Mouse (Mus musculus) hindbrain, embryonic 16.5 days (tissue): ENCODE measurements around the gene Trappc13. TPM values are rescaled to one million over a fixed set of nuclear protein-coding genes. Genes with fewer than 3 reads are reported as not detected.

Experiments
- ATAC-seq: fragments of 200-750 bp; cut with Nextera tagmentation; 2 replicates; pipeline ENCODE4 v1.8.0; 2017; ENCODE audit warnings: moderate TSS enrichment, moderate library complexity
- H3K27ac ChIP-seq: fragments of 300-500 bp; sonication (generic); 2 replicates; pipeline ENCODE4 v1.5.1; 2014; ENCODE audit warnings: low read depth, mild to moderate bottlenecking, control low read depth, low read length, moderate library complexity
- H3K27me3 ChIP-seq: fragments of 300-500 bp; sonication (generic); replicated peaks from 2 replicates; pipeline ENCODE4 v1.6.1; 2014; ENCODE audit warnings: low read length; ENCODE audit not compliant: control insufficient read depth, insufficient read depth
- H3K36me3 ChIP-seq: fragments of 300-500 bp; sonication (generic); 2 replicates; pipeline ENCODE4 v1.6.1; 2014; ENCODE audit warnings: mild to moderate bottlenecking, low read length, moderate library complexity, mixed read lengths; ENCODE audit not compliant: control insufficient read depth, insufficient read depth
- H3K4me1 ChIP-seq: fragments of 300-500 bp; sonication (generic); 2 replicates; pipeline ENCODE4 v1.6.1; 2014; ENCODE audit warnings: low read depth, low read length; ENCODE audit not compliant: control insufficient read depth, insufficient read depth
- H3K4me2 ChIP-seq: fragments of 300-500 bp; sonication (generic); 2 replicates; pipeline ENCODE4 v1.6.1; 2014; ENCODE audit warnings: mild to moderate bottlenecking, low read length, control low read depth, moderate library complexity
- H3K4me3 ChIP-seq: fragments of 300-500 bp; sonication (generic); 2 replicates; pipeline ENCODE4 v1.5.1; 2014; ENCODE audit warnings: mild to moderate bottlenecking, low read length, control low read depth, moderate library complexity
- H3K9ac ChIP-seq: fragments of 300-500 bp; sonication (generic); 2 replicates; pipeline ENCODE4 v1.6.1; 2014; ENCODE audit warnings: low read depth, mild to moderate bottlenecking, control low read depth, low read length, moderate library complexity
- H3K9me3 ChIP-seq: fragments of 300-500 bp; sonication (generic); 2 replicates; pipeline ENCODE4 v1.6.1; 2014; ENCODE audit warnings: mild to moderate bottlenecking, low read length, moderate library complexity; ENCODE audit not compliant: control insufficient read depth
- WGBS: fragments of 180-500 bp; shearing (Covaris S2); extraction: QIAGEN DNeasy Blood & Tissue Kit; methylation state at CpG from one replicate; pipeline ENCODE4 v1.1.7; 2014; 5-methylcytosine and 5-hydroxymethylcytosine counted together
- polyA plus RNA-seq: library from polyadenylated mRNA; unstranded; fragments of >200 nt; fragmentation: Nextera tagmentation; extraction: Ambion mirVana; gene quantifications from 2 replicates; pipeline ENCODE4 v1.2.1, GENCODE M21; 2015

The Trappc13 gene
- polyA plus RNA-seq, 1 experiment from 2014 or later = 55.0 TPM

DNA sequence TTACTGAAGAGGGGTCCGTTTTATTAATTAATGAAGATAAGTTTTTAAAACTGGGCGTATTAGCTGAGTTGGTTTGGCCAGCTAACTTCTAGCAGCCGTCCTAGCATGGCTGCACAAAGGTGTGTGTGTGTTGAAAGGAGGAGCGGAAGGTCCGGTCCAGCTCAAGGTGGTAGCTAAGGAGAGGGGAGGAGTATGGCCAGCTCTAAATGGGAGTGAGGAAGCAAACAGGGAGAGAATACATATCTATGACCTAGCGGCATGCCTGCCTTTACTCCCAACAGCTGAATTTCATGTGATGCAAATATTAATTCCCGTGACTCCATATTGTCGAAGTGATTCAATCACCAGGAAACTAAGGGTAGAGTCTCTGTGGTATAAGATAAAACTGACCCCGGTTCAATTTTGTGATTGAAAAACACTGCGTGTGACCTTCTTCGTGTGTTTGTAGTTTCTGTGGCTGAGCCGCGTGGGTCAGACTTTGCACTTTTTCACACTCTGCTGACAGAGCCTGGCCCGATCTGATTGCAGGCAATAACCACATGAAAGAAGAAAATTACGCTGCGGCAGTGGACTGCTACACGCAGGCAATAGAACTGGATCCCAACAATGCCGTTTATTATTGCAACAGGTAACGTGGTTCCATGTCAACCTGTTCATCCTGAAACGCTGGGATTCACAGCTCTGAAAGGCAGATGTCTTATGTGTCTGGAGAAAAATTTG is 54.4 kb downstream of the Trappc13 start:
- H3K27ac ChIP-seq = no peak overlapping the region
- WGBS = 93% methylated on average over 20 of the region's 20 CpGs
- H3K27me3 ChIP-seq = no peaks in the 10 kb centered on the region
- no peak overlapping the region for H3K4me2 ChIP-seq
- H3K4me1 ChIP-seq = no peaks in the 10 kb centered on the region
- H3K36me3 ChIP-seq = peaks cover 15% of the 10 kb centered on the region
- ATAC-seq = no peak
- no peak overlapping the region for H3K4me3 ChIP-seq
- H3K9ac ChIP-seq = no peak overlapping the region
- no peaks in the 10 kb centered on the region for H3K9me3 ChIP-seq

DNA sequence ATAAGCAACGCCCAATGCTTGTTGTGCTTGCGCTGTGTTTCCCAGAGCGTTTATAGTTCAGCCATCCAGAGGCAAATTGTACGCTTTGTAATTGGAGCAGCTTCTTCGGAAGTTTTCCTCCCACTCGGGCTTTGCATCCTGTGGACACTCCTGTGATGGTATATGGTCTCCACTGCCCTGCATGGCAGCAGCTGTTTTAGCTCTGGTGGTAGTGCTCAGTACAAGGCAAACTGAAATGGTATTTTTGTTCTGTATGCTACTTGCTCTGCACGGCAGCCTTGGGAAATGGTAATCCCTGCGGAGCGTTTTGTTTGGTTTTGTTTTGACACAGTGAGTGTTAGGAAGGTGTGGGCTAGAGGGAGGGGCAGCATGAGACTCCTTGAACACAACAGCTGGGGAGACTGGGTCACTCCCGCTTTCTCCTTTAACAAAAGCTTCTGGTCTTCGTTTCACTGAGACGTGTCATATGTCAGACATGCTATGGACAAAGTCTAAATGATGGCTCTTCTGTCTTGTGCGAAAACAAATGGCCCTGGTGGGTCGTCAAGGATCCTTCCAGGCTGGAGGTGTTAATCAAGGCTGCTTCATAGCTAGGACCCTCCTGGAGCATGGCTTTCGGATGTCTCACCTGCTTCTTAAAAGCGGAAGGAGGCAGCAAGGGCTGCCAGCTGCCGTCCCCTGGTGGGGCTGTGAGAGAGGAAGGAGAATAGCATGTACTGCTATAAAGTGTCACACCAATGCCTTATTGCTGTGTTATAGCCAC is 56.0 kb downstream of the Trappc13 start:
- no peak overlapping the region for H3K9ac ChIP-seq
- H3K27me3 ChIP-seq = no peaks in the 10 kb centered on the region
- H3K27ac ChIP-seq = no peak overlapping the region
- H3K9me3 ChIP-seq = no peaks in the 10 kb centered on the region
- 66% methylated on average over 17 of the region's 17 CpGs for WGBS
- no peak for ATAC-seq
- H3K4me2 ChIP-seq = no peak overlapping the region
- H3K4me1 ChIP-seq = no peaks in the 10 kb centered on the region
- H3K4me3 ChIP-seq = no peak overlapping the region
- H3K36me3 ChIP-seq = peaks cover 22% of the 10 kb centered on the region

DNA sequence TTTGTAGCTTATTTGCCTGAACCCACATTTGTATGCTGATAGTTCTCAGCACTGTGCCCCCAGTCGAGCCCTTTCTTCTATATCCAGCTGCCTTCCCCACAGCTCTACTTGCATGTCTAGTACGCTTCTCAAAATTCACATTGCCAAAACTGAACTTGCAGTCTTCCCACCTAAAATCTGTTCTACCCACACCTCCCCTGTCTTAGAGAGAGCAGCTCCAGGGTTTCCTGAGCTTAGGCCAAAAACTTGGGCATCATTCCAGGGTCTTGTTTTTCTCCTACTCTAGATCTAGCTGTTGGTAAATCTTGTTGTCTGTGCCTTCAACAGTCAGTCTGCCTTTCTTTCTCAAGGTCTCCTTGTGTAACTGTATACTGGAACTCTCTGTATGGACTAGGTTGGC is 63.4 kb downstream of the Trappc13 start:
- H3K4me2 ChIP-seq = no peak overlapping the region
- H3K27me3 ChIP-seq = no peaks in the 10 kb centered on the region
- peaks cover 22% of the 10 kb centered on the region for H3K36me3 ChIP-seq
- no peak overlapping the region for H3K27ac ChIP-seq
- no peak for ATAC-seq
- H3K4me3 ChIP-seq = no peak overlapping the region
- 99% methylated on average over 2 of the region's 2 CpGs for whole genome bisulfite sequencing
- H3K9ac ChIP-seq = no peak overlapping the region
- peaks cover 13% of the 10 kb centered on the region for H3K4me1 ChIP-seq
- H3K9me3 ChIP-seq = no peaks in the 10 kb centered on the region

GRCm38 (mm10) chr13:104113782-104114181 is 64.5 kb downstream of the Trappc13 start:
- H3K9ac ChIP-seq = no peak overlapping the region
- ATAC-seq = no peak
- no peaks in the 10 kb centered on the region for H3K27me3 ChIP-seq
- 93% methylated on average over 4 of the region's 4 CpGs for WGBS
- peaks cover 22% of the 10 kb centered on the region for H3K36me3 ChIP-seq
- no peak overlapping the region for H3K4me2 ChIP-seq
- H3K4me1 ChIP-seq = peaks cover 13% of the 10 kb centered on the region
- no peaks in the 10 kb centered on the region for H3K9me3 ChIP-seq
- H3K27ac ChIP-seq = no peak overlapping the region
- no peak overlapping the region for H3K4me3 ChIP-seq

DNA sequence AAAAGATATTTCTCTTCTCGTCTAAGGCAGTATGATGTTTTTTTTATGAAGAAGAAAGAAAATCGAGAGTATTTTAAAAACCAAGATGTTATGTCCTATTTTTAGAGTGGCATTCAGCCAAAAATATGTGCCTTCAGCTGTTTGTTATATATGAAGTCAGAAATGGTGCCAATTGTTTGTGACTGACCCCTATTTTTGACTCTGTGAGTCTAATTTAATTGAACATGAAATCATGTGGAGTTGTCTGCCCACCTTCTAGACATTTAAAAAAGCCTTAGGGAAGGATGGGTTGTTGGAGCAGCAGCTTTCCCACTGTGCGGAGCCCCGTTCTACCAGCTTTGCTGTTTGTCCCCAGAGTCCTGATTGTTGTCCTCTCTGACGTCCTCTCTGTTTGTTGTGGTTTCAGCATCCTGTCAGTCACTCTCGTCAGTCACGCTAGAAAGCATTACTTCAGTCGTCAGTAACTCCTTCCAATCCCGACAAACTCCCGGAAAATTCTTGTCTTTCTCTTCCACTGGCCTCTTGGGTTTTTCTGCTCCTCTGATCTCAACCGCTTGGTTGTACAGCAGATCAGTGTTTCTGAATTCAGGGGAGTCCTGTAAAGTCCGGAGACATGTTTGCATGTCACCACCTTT is 65.9 kb downstream of the Trappc13 start:
- Histone ChIP-seq H3K27ac (no peak overlapping the region), H3K4me3 (no peak overlapping the region)

GRCm38 (mm10) chr13:104110526-104110925 is 67.7 kb downstream of the Trappc13 start:
- ATAC-seq = no peak
- peak overlapping the region; percentile 88 for H3K4me2 ChIP-seq
- peak overlapping the region; percentile 81 for H3K9ac ChIP-seq
- peaks cover 6% of the 10 kb centered on the region; the same call in 1 of the 2 replicates for H3K36me3 ChIP-seq
- peaks cover 13% of the 10 kb centered on the region for H3K4me1 ChIP-seq
- H3K9me3 ChIP-seq = no peaks in the 10 kb centered on the region
- 26% methylated on average over 7 of the region's 7 CpGs for WGBS
- H3K27ac ChIP-seq = peak overlapping the region; percentile 85
- H3K4me3 ChIP-seq = peak overlapping the region; percentile 82
- H3K27me3 ChIP-seq = no peaks in the 10 kb centered on the region

More for the DNA sequence above, 65.9 kb downstream of the Trappc13 start:
- peaks cover 13% of the 10 kb centered on the region for H3K4me1 ChIP-seq
- 35% methylated on average over 12 of the region's 12 CpGs for WGBS
- no peaks in the 10 kb centered on the region for H3K27me3 ChIP-seq
- peak overlapping the region; percentile 2; the same call in 1 of the 2 replicates for H3K4me2 ChIP-seq
- no peak overlapping the region for H3K9ac ChIP-seq
- H3K36me3 ChIP-seq = peaks cover 17% of the 10 kb centered on the region
- no peaks in the 10 kb centered on the region for H3K9me3 ChIP-seq
- no peak for ATAC-seq

- peak; percentile 86 for ATAC-seq
- 1% methylated on average over 31 of the region's 38 CpGs for WGBS
Measured at GRCm38 (mm10) chr13:104109816-104110521, 68.3 kb downstream of the Trappc13 start.

DNA sequence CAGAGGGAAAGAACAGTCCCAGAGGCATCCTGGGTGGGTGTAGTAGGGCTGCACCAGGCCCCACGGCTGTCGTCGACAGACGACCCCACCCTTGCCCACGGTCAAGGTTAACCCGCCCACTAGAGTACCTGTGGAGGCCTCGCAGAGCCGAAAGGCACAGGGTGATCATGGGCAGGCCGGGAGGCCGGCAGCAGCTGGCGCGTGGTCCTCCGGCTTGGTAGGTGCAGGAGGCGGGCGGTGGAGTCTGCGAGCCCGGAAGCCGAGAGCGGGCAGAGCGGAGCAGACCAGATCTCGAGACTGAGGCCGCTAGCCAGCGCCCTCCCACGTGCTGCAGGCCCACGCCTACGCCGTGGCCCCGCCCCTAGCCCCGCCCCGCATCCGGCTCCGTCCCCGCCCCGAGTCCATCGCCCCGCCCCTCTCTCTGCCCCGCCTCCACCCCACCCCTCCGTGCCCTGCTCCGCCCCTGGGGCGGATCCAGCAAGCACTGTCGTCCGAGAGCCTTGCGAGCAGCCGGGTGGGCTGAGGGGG is 68.9 kb downstream of the Trappc13 start, which contains the start of the genes Nln and Sgtb:
Gene Nln (minus strand): TSS at position 327 of the 528 bp plus-strand sequence.
Gene Sgtb (plus strand): TSS at position 454 of the 528 bp plus-strand sequence.
- H3K4me1 ChIP-seq = peaks cover 13% of the 10 kb centered on the region
- H3K36me3 ChIP-seq = peaks cover 2% of the 10 kb centered on the region; the same call in 1 of the 2 replicates
- peak; percentile 96 for ATAC-seq
- H3K4me3 ChIP-seq = peak within 1 kb of the TSS; percentile 82
- peak within 1 kb of the TSS; percentile 83 for H3K9ac ChIP-seq
- no peaks in the 10 kb centered on the region for H3K27me3 ChIP-seq
- peak within 1 kb of the TSS; percentile 86 for H3K27ac ChIP-seq
- WGBS = 0% methylated on average over 18 of the region's 44 CpGs
- H3K4me2 ChIP-seq = peak within 1 kb of the TSS; percentile 88
- no peaks in the 10 kb centered on the region for H3K9me3 ChIP-seq

More at GRCm38 (mm10) chr13:104109816-104110521, 68.3 kb downstream of the Trappc13 start:
- Histone ChIP-seq H3K9ac (peak overlapping the region; percentile 81), H3K36me3 (0 out of 2 replicates have a peak, but pooled peaks cover 2% of the 10 kb centered on the region), H3K4me1 (peaks cover 13% of the 10 kb centered on the region), H3K27ac (peak overlapping the region; percentile 85), H3K4me3 (peak overlapping the region; percentile 82), H3K4me2 (peak overlapping the region; percentile 88), H3K27me3 (no peaks in the 10 kb centered on the region), H3K9me3 (no peaks in the 10 kb centered on the region)
